Mouse (Mus musculus) kidney, postnatal 14 days (tissue): ENCODE results near the gene Olfr799.

Source experiments
- DNase-seq: peaks from one replicate; pipeline ENCODE4 v3.0.0; 2022; ENCODE audit warnings: mixed read lengths

Olfr799 gene

GRCm38 (mm10) chr10:129637184-129637583 is at the start of gene Olfr799:
Gene Olfr799 (plus strand): TSS chr10:129637484.
- DNase-seq = no peak

DNA sequence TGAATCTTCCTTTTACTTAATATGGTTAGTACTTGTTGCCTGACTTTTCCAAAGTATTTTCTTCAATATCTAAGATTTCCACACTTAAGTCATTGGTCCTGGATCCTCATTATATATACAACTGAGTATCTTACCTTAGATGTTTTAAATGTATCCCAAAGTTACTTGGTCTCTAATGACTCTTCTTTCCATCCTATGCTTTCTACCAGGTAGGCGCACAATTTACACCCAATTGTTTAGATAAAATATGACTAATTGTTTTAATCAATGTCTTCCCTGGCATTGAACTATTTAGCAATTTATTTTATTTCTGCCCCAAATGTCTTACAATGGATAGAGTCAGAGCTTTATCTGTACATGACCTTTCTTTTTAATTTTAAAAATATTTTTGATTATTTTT is 24.8 kb upstream of the Olfr799 start, which contains the start of gene Olfr796:
Gene Olfr796, minus strand, starts transcription at position 101 of the 400 bp plus-strand sequence.
- DNase-seq = no peak

DNA sequence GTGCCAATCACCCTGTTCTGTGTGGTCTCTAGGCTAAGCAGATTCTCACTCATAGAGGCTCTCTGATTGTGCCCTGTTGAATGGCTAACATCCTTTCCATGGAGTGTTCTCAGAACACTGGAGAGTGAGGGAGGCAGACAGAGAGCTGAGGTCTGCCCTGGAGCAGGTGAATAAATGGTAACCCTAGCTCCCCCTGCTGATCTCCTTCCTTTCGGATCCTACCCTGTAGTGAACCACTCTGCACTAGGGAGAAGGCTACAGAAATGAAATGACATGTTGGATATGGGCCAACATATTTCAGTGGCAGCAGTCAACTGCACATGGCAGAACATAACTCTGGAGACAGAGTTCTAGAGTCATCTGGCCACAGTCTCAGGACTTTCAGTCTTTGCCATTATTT is 15.6 kb upstream of the Olfr799 start:
- no peak for DNase-seq

- DNase-seq = no peak
Measured at GRCm38 (mm10) chr10:129623251-129623650, 14.0 kb upstream of the Olfr799 start.

- no peak for DNase-seq
Measured at GRCm38 (mm10) chr10:129627834-129628233, 9.4 kb upstream of the Olfr799 start, which contains the start of gene Olfr798. Gene Olfr798 (minus strand): TSS chr10:129627934.

DNA sequence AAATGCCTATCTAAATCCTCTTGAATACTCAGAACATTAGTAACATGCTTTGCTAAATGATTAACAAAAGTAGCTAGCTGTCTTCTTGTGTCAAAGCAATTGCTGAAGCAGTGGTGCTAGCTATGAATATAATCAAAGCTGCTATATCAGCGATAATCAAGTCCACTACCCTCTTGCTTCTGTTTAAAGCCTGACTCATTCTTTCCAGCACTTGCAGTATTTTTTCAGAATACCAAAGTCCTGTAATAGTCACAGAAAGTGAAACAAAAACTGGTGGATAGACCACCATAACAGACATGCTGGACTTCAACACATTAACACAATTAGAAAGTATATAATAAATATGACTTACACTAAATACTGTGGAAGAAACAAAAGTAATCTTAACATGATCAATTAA is 14.5 kb downstream of the Olfr799 start:
- no peak for DNase-seq

- no peak for DNase-seq
Measured at GRCm38 (mm10) chr10:129657394-129657793, 20.1 kb downstream of the Olfr799 start, which contains the start of gene Olfr800. Gene Olfr800 (plus strand): TSS chr10:129657694.

- DNase-seq = no peak
Measured at GRCm38 (mm10) chr10:129673765-129674164, 36.5 kb downstream of the Olfr799 start, which contains the start of gene Olfr801. Gene Olfr801 (minus strand): TSS chr10:129673865.

- no peak for DNase-seq
Measured at GRCm38 (mm10) chr10:129688069-129688468, 50.8 kb downstream of the Olfr799 start, which contains the start of gene Olfr802. Gene Olfr802 (minus strand): TSS chr10:129688169.

GRCm38 (mm10) chr10:129694186-129694585 is 56.9 kb downstream of the Olfr799 start, which contains the start of gene Olfr803:
Gene Olfr803 (minus strand): TSS chr10:129694286.
- no peak for DNase-seq
